In genomic region chr5:113461582-113461981, GRCm38 (mm10) we compare ENCODE assay signal across 12 mouse cellular contexts. TPM values are rescaled to one million over a fixed set of nuclear protein-coding genes. Genes with fewer than 3 reads are reported as not detected.
DNase-seq lines count a peak whose midpoint lies in the region; ATAC-seq and TF ChIP-seq lines count a peak whose summit lies in the region.
"Had no signal": no experiment of that assay in that cellular context is flagged by ENCODE, and none has a peak within 500 bp of the region (broad histone marks: within the 10 kb centered on the region; RNA-seq: fewer than 3 reads in every experiment).

No protein-coding gene starts in this region.

- DNase-seq in intestine, embryonic 14.5 days (ENCODE audit: low spot score) = no peak
- peak; percentile 50 for DNase-seq in ZHBTc4 (ENCODE audit: low read depth, low spot score)
- DNase-seq in forebrain, embryonic 14.5 days (ENCODE audit: low spot score) = peak; percentile 33
- no peak for DNase-seq in midbrain, embryonic 11.5 days (ENCODE audit: low spot score, missing footprints)
- DNase-seq in gastrocnemius, adult 2 months = no peak
- no peak for DNase-seq in thymus, postnatal 10 days (ENCODE audit: low spot score in 2 of 2)
- no peak for DNase-seq in heart, adult 8-10 months (ENCODE audit: low spot score)
- DNase-seq: kidney, postnatal 25 days had no signal

- H3K4me3 ChIP-seq in intestine, embryonic 14.5 days (ENCODE audit: low read depth, low read length) = no peak overlapping the region
- no peak overlapping the region for H3K4me3 ChIP-seq in intestine, postnatal 0 days (ENCODE audit: low read depth, low read length)
- peak overlapping the region; percentile 9 for H3K4me3 ChIP-seq in forebrain, embryonic 14.5 days (ENCODE audit: low read depth, low read length)
- peak overlapping the region; percentile 19; the same call in 1 of the 2 replicates for H3K4me3 ChIP-seq in midbrain, embryonic 11.5 days (ENCODE audit: low read depth, low read length)
- H3K4me3 ChIP-seq in gastrocnemius, adult 2 months = no peak overlapping the region
- H3K4me3 ChIP-seq: lung, embryonic 15.5 days; stomach, embryonic 15.5 days had no signal

- H3K27ac ChIP-seq in intestine, embryonic 14.5 days (ENCODE audit: low read depth) = no peak overlapping the region
- H3K27ac ChIP-seq in intestine, postnatal 0 days (ENCODE audit: low read depth, low read length) = no peak overlapping the region
- H3K27ac ChIP-seq in forebrain, embryonic 14.5 days (ENCODE audit: low read depth, low read length) = peak overlapping the region; percentile 14; the same call in 1 of the 2 replicates
- no peak overlapping the region for H3K27ac ChIP-seq in midbrain, embryonic 11.5 days (ENCODE audit: low read depth, low read length)
- H3K27ac ChIP-seq in gastrocnemius, adult 2 months = no peak overlapping the region
- H3K27ac ChIP-seq: lung, embryonic 15.5 days; stomach, embryonic 15.5 days had no signal

- 15% methylated on average over 16 of the region's 16 CpGs for WGBS in intestine, embryonic 14.5 days
- 28% methylated on average over 16 of the region's 16 CpGs for WGBS in intestine, postnatal 0 days
- 17% methylated on average over 16 of the region's 16 CpGs for WGBS in forebrain, embryonic 14.5 days
- WGBS in midbrain, embryonic 11.5 days = 14% methylated on average over 16 of the region's 16 CpGs

- intact Hi-C loops in gastrocnemius, adult 2 months (cut with DNase I) = no loop called here

- peak overlapping the region; percentile 25; the same call in 1 of the 2 replicates for H3K4me2 ChIP-seq in intestine, embryonic 14.5 days (ENCODE audit: low read length)
- no peak overlapping the region for H3K4me2 ChIP-seq in intestine, postnatal 0 days (replicated peaks; ENCODE audit: low read depth)
- peak overlapping the region; percentile 44 for H3K4me2 ChIP-seq in forebrain, embryonic 14.5 days (ENCODE audit: low read length)
- peak overlapping the region; percentile 51 for H3K4me2 ChIP-seq in midbrain, embryonic 11.5 days
- H3K4me2 ChIP-seq: lung, embryonic 15.5 days; stomach, embryonic 15.5 days had no signal

- H3K9me3 ChIP-seq in intestine, embryonic 14.5 days (ENCODE audit: control insufficient read depth, low read length) = no peaks in the 10 kb centered on the region
- H3K9me3 ChIP-seq in intestine, postnatal 0 days (ENCODE audit: control insufficient read depth) = no peaks in the 10 kb centered on the region
- H3K9me3 ChIP-seq in forebrain, embryonic 14.5 days (replicated peaks; ENCODE audit: control insufficient read depth, low read length) = no peaks in the 10 kb centered on the region
- H3K9me3 ChIP-seq in midbrain, embryonic 11.5 days (ENCODE audit: control insufficient read depth, low read length) = no peaks in the 10 kb centered on the region
- H3K9me3 ChIP-seq: lung, embryonic 15.5 days; stomach, embryonic 15.5 days had no signal

- TF ChIP-seq CTCF in intestine, postnatal 0 days (IDR thresholded peaks at IDR 0.05; ENCODE audit: low read depth) = no peak
- no peak for TF ChIP-seq CTCF in gastrocnemius, adult 2 months (IDR thresholded peaks at IDR 0.05)

- no peak overlapping the region for H3K9ac ChIP-seq in intestine, embryonic 14.5 days (ENCODE audit: low read length)
- H3K9ac ChIP-seq in intestine, postnatal 0 days (ENCODE audit: low read depth, low read length) = no peak overlapping the region
- peak overlapping the region; percentile 41 for H3K9ac ChIP-seq in forebrain, embryonic 14.5 days (ENCODE audit: low read length)
- H3K9ac ChIP-seq in midbrain, embryonic 11.5 days (ENCODE audit: low read length) = peak overlapping the region; percentile 27; the same call in 1 of the 2 replicates
- H3K9ac ChIP-seq: lung, embryonic 15.5 days; stomach, embryonic 15.5 days had no signal

- peaks cover 4% of the 10 kb centered on the region; the same call in 1 of the 2 replicates for H3K4me1 ChIP-seq in intestine, embryonic 14.5 days (replicated peaks; ENCODE audit: control insufficient read depth, insufficient read depth, low read length)
- no peaks in the 10 kb centered on the region for H3K4me1 ChIP-seq in intestine, postnatal 0 days (replicated peaks; ENCODE audit: control insufficient read depth, insufficient read depth, low read length)
- peaks cover 17% of the 10 kb centered on the region for H3K4me1 ChIP-seq in forebrain, embryonic 14.5 days (ENCODE audit: control insufficient read depth, insufficient read depth, low read length)
- peaks cover 15% of the 10 kb centered on the region for H3K4me1 ChIP-seq in midbrain, embryonic 11.5 days (ENCODE audit: control insufficient read depth, insufficient read depth, low read length)
- H3K4me1 ChIP-seq: lung, embryonic 15.5 days had no signal

- 0 out of 2 replicates have a peak, but pooled peaks cover 8% of the 10 kb centered on the region for H3K27me3 ChIP-seq in intestine, embryonic 14.5 days (replicated peaks; ENCODE audit: control insufficient read depth, insufficient read depth, low read length)
- peaks cover 4% of the 10 kb centered on the region; the same call in 1 of the 2 replicates for H3K27me3 ChIP-seq in intestine, postnatal 0 days (replicated peaks; ENCODE audit: control insufficient read depth, insufficient read depth, low read length)
- peaks cover 9% of the 10 kb centered on the region; the same call in 1 of the 2 replicates for H3K27me3 ChIP-seq in forebrain, embryonic 14.5 days (replicated peaks; ENCODE audit: control insufficient read depth, insufficient read depth, low read length)
- H3K27me3 ChIP-seq in midbrain, embryonic 11.5 days (ENCODE audit: control insufficient read depth, insufficient read depth, low read length) = no peaks in the 10 kb centered on the region; the same call in 1 of the 2 replicates

- no peaks in the 10 kb centered on the region for H3K36me3 ChIP-seq in intestine, embryonic 14.5 days (ENCODE audit: control insufficient read depth, insufficient read depth, low read length)
- no peaks in the 10 kb centered on the region for H3K36me3 ChIP-seq in intestine, postnatal 0 days (ENCODE audit: control insufficient read depth, insufficient read depth)
- H3K36me3 ChIP-seq in forebrain, embryonic 14.5 days (ENCODE audit: control insufficient read depth, insufficient read depth, low read length) = no peaks in the 10 kb centered on the region
- no peaks in the 10 kb centered on the region for H3K36me3 ChIP-seq in midbrain, embryonic 11.5 days (ENCODE audit: control insufficient read depth, insufficient read depth, low read length)
- H3K36me3 ChIP-seq: lung, embryonic 15.5 days; stomach, embryonic 15.5 days had no signal

- ATAC-seq in intestine, embryonic 14.5 days (replicated peaks; ENCODE audit: low FRiP score, low TSS enrichment, low read depth) = no peak
- no peak for ATAC-seq in intestine, postnatal 0 days
- ATAC-seq in forebrain, embryonic 14.5 days = no peak; the same call in 1 of the 2 replicates
- no peak for ATAC-seq in midbrain, embryonic 11.5 days (ENCODE audit: low FRiP score)

RNA-seq across cellular contexts. Expression of gene Wscd2, which starts 28.6 kb away (rescaled TPM):
- 6.0 and 6.6 TPM in 2 replicates for polyA plus RNA-seq in intestine, embryonic 14.5 days (2014; fragmentation: Nextera tagmentation; extraction: Ambion mirVana)
- 4.2 and 4.9 TPM in 2 replicates for polyA plus RNA-seq in intestine, postnatal 0 days (2015; fragmentation: Nextera tagmentation; extraction: Ambion mirVana)
- 3.4 and 5.3 TPM in 2 replicates for polyA plus RNA-seq in forebrain, embryonic 14.5 days (2014; fragmentation: Nextera tagmentation; extraction: Ambion mirVana)
- 8.0 and 9.1 TPM in 2 replicates for polyA plus RNA-seq in midbrain, embryonic 11.5 days (2014; fragmentation: Nextera tagmentation; extraction: Ambion mirVana)
- under 1 TPM; 0.08 to 0.36 TPM for total RNA-seq in gastrocnemius, adult 2 months (2021)
- under 1 TPM in 3 of 4 experiments, not detected in 1; 0.11 to 0.23 (median 0.16) TPM for total RNA-seq in heart, adult 8-10 months (2022)
- total RNA-seq: MEL had no signal

Comparison
In these comparisons a context has a peak if more than half of its experiments do, and no peak if none do; other contexts are left out.
1. DNase-seq: peak in ZHBTc4 (single experiment) and forebrain, embryonic 14.5 days (single experiment); none in intestine, embryonic 14.5 days (single experiment), midbrain, embryonic 11.5 days (single experiment), gastrocnemius, adult 2 months (single experiment), thymus, postnatal 10 days (0 of 2) and heart, adult 8-10 months (single experiment).
2. H3K4me3 ChIP-seq: peak in forebrain, embryonic 14.5 days (single experiment) and midbrain, embryonic 11.5 days (single experiment); none in intestine, embryonic 14.5 days (single experiment), intestine, postnatal 0 days (single experiment) and gastrocnemius, adult 2 months (single experiment).
3. H3K9ac ChIP-seq: peak in forebrain, embryonic 14.5 days (single experiment) and midbrain, embryonic 11.5 days (single experiment); none in intestine, embryonic 14.5 days (single experiment) and intestine, postnatal 0 days (single experiment).